In genomic region chr4:123261721-123262401, GRCm38 (mm10) we compare ENCODE assay signal across 8 mouse cellular contexts. TPM values are rescaled to one million over a fixed set of nuclear protein-coding genes. Genes with fewer than 3 reads are reported as not detected.
DNase-seq lines count a peak whose midpoint lies in the region; ATAC-seq and TF ChIP-seq lines count a peak whose summit lies in the region.

Gene Pabpc4 (plus strand): TSS chr4:123262351.

- no peak for DNase-seq in ES-E14 (ENCODE audit: low read depth, low spot score)
- no peak for DNase-seq in forebrain, embryonic 10.5 days (ENCODE audit: extremely low spot score, low spot score)
- DNase-seq in heart, postnatal 36 days = no peak
- no peak for DNase-seq in spleen, adult 12 weeks (ENCODE audit: low spot score)
- no peak for DNase-seq in MN1 (ENCODE audit: low spot score)

- 81% methylated on average over 5 of the region's 5 CpGs for WGBS in forebrain, embryonic 10.5 days
- WGBS in limb, embryonic 12.5 days = 64% methylated on average over 5 of the region's 5 CpGs

- no peak for TF ChIP-seq CTCF in C2C12 (IDR thresholded peaks at IDR 0.05; ENCODE audit: control insufficient read depth, insufficient read depth, insufficient read length)

- peaks cover 24% of the 10 kb centered on the region for H3K27me3 ChIP-seq in C2C12 (ENCODE audit: control insufficient read depth, insufficient read depth, insufficient read length)
- H3K27me3 ChIP-seq in forebrain, embryonic 10.5 days (ENCODE audit: poor library complexity, severe bottlenecking) = 0 out of 2 replicates have a peak, but pooled peaks cover 3% of the 10 kb centered on the region
- H3K27me3 ChIP-seq in limb, embryonic 12.5 days = no peaks in the 10 kb centered on the region

- in situ Hi-C loops in ES-E14 (cut with MboI; ENCODE audit: low sequenced_read_pairs in 2 of 2, unreplicated experiment in 2 of 2) = no loop called here

- H3K4me3 ChIP-seq in C2C12 (ENCODE audit: insufficient read depth, poor library complexity, severe bottlenecking) (no peak within 1 kb of the TSS), ES-E14 (ENCODE audit: insufficient read depth in 1 of 2, low read depth in 1 of 2, low read length in 2 of 2, poor library complexity in 1 of 2, severe bottlenecking in 1 of 2) (no peak within 1 kb of the TSS)
- H3K4me3 ChIP-seq in forebrain, embryonic 10.5 days = no peak within 1 kb of the TSS
- no peak within 1 kb of the TSS for H3K4me3 ChIP-seq in limb, embryonic 12.5 days (replicated peaks)

- H3K79me3 ChIP-seq in C2C12 (ENCODE audit: low read depth) = no peaks in the 10 kb centered on the region

- H3K9me3 ChIP-seq in ES-E14 (ENCODE audit: control insufficient read depth, insufficient read depth, low read depth, low read length) = no peaks in the 10 kb centered on the region
- no peaks in the 10 kb centered on the region for H3K9me3 ChIP-seq in forebrain, embryonic 10.5 days
- H3K9me3 ChIP-seq in limb, embryonic 12.5 days = no peaks in the 10 kb centered on the region

- no peak for ATAC-seq in limb, embryonic 12.5 days (ENCODE audit: insufficient number of reproducible peaks, insufficient read depth, low FRiP score, low TSS enrichment, low read depth)
- ATAC-seq in neutrophil, adult 5-6 weeks (ENCODE audit: extremely low read depth, insufficient number of reproducible peaks, low FRiP score, poor library complexity, severe bottlenecking) = no peak

- no peak within 1 kb of the TSS for H3K9ac ChIP-seq in ES-E14 (ENCODE audit: insufficient read depth, low read depth, low read length, poor library complexity, severe bottlenecking)
- H3K9ac ChIP-seq in limb, embryonic 12.5 days (replicated peaks) = no peak within 1 kb of the TSS

- H3K79me2 ChIP-seq in C2C12 (ENCODE audit: control insufficient read depth, insufficient read depth) = no peaks in the 10 kb centered on the region

- no peak within 1 kb of the TSS for H3K27ac ChIP-seq in ES-E14 (ENCODE audit: insufficient read depth, low read depth, low read length, poor library complexity, severe bottlenecking)
- H3K27ac ChIP-seq in forebrain, embryonic 10.5 days = no peak within 1 kb of the TSS
- no peak within 1 kb of the TSS for H3K27ac ChIP-seq in limb, embryonic 12.5 days

- H3K4me1 ChIP-seq in ES-E14 (ENCODE audit: control insufficient read depth in 2 of 2, insufficient read depth in 2 of 2, low read length in 2 of 2, poor library complexity in 1 of 2) = peaks cover 0 to 2% of the 10 kb centered on the region in 2 experiments; a peak in 1 of 4 replicates
- peaks cover 8% of the 10 kb centered on the region; the same call in 1 of the 2 replicates for H3K4me1 ChIP-seq in forebrain, embryonic 10.5 days
- H3K4me1 ChIP-seq in limb, embryonic 12.5 days (replicated peaks) = peaks cover 14% of the 10 kb centered on the region

- no peaks in the 10 kb centered on the region for H3K36me3 ChIP-seq in C2C12 (ENCODE audit: control insufficient read depth, insufficient read depth)
- no peaks in the 10 kb centered on the region for H3K36me3 ChIP-seq in ES-E14 (ENCODE audit: control insufficient read depth, insufficient read depth, low read length, poor library complexity, severe bottlenecking)
- no peaks in the 10 kb centered on the region for H3K36me3 ChIP-seq in forebrain, embryonic 10.5 days (replicated peaks)
- no peaks in the 10 kb centered on the region for H3K36me3 ChIP-seq in limb, embryonic 12.5 days

- H3K4me2 ChIP-seq in limb, embryonic 12.5 days = no peak within 1 kb of the TSS

- no peak within 1 kb of the TSS for H3ac ChIP-seq in C2C12 (ENCODE audit: control insufficient read depth, insufficient read length, low read depth)

- intact Hi-C loops in heart, postnatal 36 days (cut with DNase I) = no loop called here

TF ChIP-seq in C2C12, 6 proteins besides CTCF, POLR2A, EP300 and RAD21:
- TF ChIP-seq MYOG (IDR thresholded peaks at IDR 0.05; ENCODE audit: control insufficient read depth, extremely low read depth, insufficient read length) (no peak), USF1 (IDR thresholded peaks at IDR 0.05; ENCODE audit: low read depth) (no peak), MAX (IDR thresholded peaks at IDR 0.05) (no peak), MYOD1 (IDR thresholded peaks at IDR 0.05; ENCODE audit: control insufficient read depth, insufficient read length, low read depth) (no peak), FOSL1 (IDR thresholded peaks at IDR 0.05; ENCODE audit: insufficient read depth, low read length, poor library complexity, severe bottlenecking) (no peak), CEBPB (IDR thresholded peaks at IDR 0.05; ENCODE audit: low read depth) (no peak)

TF ChIP-seq in ES-E14, 5 proteins besides CTCF, POLR2A, EP300 and RAD21:
- TF ChIP-seq CHD2 (IDR thresholded peaks at IDR 0.05; ENCODE audit: low read depth, low read length) = no peak
- no peak for TF ChIP-seq HCFC1 (IDR thresholded peaks at IDR 0.05; ENCODE audit: borderline replicate concordance, insufficient read depth, low read length)
- TF ChIP-seq ZNF384 (IDR thresholded peaks at IDR 0.05; ENCODE audit: low read depth, low read length) = no peak
- no peak for TF ChIP-seq ZC3H11A (IDR thresholded peaks at IDR 0.05; ENCODE audit: borderline replicate concordance, low read depth, low read length)
- no peak for TF ChIP-seq MAFK (IDR thresholded peaks at IDR 0.05; ENCODE audit: insufficient read depth, low read depth, low read length)

RNA-seq across cellular contexts. Expression of gene Pabpc4, which starts in this region (rescaled TPM):
- 175 TPM for polyA plus RNA-seq in C2C12 (2012; fragmentation: generic; extraction: Trizol)
- 197 and 246 TPM in 2 replicates for total RNA-seq in ES-E14 (2012; rRNA removed)
- polyA plus RNA-seq in forebrain, embryonic 10.5 days (2016; fragmentation: Nextera tagmentation; extraction: Ambion mirVana) = 55.4 and 57.9 TPM in 2 replicates
- total RNA-seq in heart, postnatal 36 days (2021) = 100 to 1,000 TPM; 325 to 393 TPM
- polyA plus RNA-seq in limb, embryonic 12.5 days (2016; fragmentation: Nextera tagmentation; extraction: Ambion mirVana) = 39.9 and 41.7 TPM in 2 replicates
- total RNA-seq in neutrophil, adult 5-6 weeks (2017) = 34.4 and 40.0 TPM in 2 replicates
